Mouse (Mus musculus) R1 (cell line): ENCODE data around the gene Stk16.

Source experiments
- DNase-seq: peaks from one replicate; pipeline ENCODE4 v3.0.0-alpha.2; 2018; ENCODE audit warnings: low read depth, low spot score

The Stk16 gene

GRCm38 (mm10) chr1:75210136-75211087 lies at the start of gene Stk16, which contains the start of gene Glb1l:
Stk16 (plus strand) TSS chr1:75210838.
Glb1l (minus strand) TSS chr1:75210813.
- DNase-seq = peak; percentile 95

DNA sequence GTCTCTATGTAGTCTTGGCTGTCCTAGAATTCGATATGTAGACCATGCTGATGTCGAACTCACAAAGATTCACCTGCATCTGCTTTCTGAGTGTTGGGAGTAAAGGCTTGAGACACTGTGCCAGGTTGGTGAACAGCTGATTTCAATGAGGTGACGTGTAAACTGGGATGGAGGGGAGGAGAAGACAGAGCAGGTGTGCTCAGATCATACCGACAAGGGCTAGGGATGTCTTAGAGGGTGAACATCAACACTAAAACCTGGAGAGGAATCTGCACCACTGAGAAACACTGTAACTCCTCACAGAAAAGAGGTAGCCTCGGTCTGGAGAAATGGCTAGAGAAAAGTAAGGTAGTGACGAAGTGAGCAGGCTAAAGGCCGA lies 42.6 kb upstream of the Stk16 start:
- DNase-seq = no peak

GRCm38 (mm10) chr1:75168472-75169464 lies 41.9 kb upstream of the Stk16 start, which contains the start of gene Zfand2b:
Zfand2b (plus strand) TSS chr1:75168646.
- DNase-seq = peak; percentile 98

- DNase-seq = peak; percentile 69
Measured at GRCm38 (mm10) chr1:75179334-75180104, 31.1 kb upstream of the Stk16 start.

DNA sequence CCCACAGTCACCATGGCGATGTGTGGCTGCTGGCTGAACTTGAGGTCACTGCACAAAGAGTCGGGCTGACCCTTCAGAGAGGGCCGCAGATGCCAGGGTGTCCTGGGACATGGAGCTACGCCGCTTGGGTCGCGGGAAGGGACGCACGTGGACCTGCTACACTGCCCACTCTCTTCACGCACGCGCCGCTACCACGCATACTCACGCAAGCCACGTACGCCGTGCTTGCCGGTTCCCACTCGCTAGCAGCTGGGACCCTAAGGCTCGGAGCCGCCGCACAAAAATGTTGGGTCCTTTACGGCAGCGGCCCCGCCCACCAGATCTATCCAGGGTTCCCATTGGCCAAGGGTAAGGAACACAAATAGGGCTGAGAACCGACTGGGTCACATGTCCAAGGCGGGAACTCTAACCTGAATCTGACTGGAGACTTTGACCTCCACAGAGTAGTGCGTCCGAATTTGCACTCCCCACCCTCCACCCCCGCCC lies 30.5 kb upstream of the Stk16 start, which contains the start of gene Abcb6:
Gene Abcb6, minus strand, starts transcription at position 288 of the 486 bp plus-strand sequence.
- DNase-seq = peak; percentile 97

DNA sequence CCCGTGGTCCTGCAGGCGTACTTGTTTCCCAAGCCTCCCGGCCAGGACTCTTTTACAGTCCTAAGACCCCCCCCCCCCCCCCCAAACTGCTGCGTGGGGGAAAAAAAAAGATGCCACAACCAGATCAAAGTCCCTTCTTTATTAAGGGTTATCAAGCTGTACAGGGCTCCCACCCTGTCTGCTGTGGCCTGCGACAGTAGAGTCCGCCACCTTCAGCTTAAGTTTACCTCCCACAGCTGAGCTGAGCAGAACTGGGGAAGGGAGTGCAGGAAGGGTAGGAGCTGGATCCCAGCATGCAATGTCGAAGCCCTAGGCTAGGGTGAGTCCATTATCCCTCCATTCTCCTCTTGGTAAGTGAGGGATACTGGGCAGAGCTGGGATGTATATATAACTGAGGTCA lies 29.9 kb upstream of the Stk16 start:
- no peak for DNase-seq

- DNase-seq = no peak
Measured at GRCm38 (mm10) chr1:75181377-75181870, 29.2 kb upstream of the Stk16 start.

DNA sequence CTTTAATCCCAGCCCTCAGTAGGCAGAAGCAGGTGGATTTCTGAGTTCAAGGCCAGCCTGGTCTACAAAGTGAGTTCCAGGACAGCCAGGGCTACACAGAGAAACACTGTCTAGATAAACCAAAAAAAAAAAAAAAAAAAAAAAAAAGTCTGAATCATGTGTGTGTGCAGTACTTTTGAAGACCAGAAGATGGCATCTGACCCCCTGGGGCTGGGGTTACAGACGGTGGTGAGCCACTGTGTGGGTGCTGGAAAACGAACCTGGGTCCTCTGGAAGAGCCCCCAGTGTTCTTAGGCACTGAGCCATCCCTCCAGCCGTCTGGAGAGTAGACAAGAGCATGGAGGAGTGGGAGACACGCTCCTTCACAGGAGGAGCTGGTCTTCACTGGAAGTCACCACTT lies 28.5 kb upstream of the Stk16 start:
- peak; percentile 43 for DNase-seq

DNA sequence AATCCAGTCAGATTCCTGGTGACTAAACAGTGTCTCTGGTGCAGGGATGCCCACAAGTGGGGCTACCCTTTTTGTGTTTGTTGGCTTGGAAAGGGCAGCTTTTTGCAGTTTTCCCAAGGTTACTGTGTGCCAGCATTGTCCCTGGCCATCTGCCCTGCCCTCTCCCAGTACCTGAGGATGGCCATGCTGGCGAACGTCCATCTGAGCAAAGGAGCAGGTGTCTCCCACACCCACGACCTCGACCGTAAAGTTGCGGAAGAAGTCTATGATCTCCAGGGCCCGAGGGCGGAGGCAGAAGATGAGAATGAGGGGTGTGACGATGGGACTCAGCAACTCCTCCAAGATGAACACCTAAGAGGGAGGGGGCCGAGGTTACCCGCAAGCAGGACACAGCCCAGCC lies 25.1 kb upstream of the Stk16 start:
- no peak for DNase-seq

GRCm38 (mm10) chr1:75187126-75187525 lies 23.5 kb upstream of the Stk16 start:
- no peak for DNase-seq

DNA sequence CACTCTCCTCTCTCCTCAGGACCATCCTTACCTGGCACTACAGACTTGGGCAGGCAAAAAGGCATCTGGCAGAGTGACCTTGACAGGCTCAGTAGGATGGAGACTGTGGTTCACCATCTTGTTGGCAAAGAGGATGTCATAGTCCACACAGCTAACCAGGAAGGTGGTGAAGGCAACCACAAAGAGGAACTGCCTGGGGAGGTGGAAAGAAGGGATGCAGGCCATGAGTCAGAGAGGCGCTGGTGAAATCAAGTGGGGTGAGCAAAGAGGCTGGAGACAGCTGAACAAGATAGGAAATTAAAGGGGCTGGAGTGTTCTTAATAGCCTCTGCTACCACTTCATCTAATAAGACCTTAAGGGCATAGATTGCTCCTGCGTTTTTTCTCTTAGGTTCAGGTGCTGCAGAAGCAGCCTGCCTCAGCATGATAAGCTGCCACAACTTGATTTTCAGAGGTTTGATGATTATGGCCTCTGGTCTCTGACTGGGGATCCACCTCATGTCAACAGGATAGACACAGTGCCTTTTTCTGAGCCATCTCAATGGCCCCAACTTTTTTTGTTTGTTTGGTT lies 22.6 kb upstream of the Stk16 start:
- DNase-seq = no peak

DNA sequence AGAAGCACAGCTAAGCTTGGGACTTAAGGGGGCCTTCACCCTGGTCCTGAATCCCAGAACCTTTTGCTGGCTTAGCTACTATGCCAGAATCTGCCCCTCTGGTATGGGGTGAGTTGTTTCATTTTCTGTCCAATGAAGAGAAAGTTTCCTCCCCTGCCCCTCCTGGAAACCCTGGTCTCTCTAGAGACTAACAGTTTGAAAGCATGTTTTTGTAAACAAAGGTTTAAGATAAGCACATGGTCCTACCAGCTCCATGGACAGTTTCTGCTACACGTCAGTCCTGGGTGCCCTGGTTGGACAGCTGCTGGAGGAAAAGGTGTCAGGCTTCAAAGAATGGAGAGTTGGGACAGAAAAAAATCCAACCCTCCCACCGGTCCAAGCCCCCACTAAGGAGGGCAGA lies 20.1 kb upstream of the Stk16 start:
- DNase-seq = no peak

- no peak for DNase-seq
Measured at GRCm38 (mm10) chr1:75191258-75191621, 19.4 kb upstream of the Stk16 start.

DNA sequence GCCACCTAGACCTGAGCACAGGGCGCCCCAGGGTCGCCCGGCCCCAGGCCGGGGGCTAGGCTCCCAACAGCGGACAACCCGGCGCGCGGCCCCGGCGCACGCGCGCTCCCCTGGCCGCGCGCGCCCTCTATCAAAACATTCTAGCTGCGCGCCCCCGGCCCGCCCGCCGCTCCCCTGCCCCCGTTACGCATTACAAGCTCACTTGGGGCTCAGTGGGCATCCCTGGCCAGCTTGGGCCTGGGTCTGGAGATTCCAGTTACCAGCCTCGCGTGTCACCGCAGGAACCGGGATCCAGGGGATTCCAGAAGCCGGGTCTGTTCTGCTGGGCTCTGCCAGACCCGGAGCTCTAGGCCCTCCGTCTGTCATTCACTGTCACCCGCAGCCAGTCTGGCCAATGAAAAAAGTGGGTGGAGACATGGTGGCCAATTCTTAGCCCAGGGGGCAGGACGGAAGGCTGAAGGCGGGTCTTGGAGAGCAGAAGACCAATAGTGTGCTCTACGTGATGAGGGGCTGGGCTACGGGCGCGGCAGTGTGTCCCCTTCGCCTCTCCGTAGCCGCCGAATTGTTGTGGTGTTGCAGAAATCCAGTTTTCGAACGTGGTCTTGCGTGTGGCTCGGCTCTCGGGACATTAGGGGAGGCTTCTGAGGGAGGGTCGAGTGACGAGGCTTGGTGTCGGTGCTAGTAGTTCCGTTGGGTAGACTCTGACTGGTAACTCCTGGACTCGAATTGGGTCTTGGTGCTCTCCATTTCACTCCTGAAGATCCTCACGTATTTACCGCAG lies 18.8 kb upstream of the Stk16 start, which contains the start of the genes Ankzf1 and Atg9a:
Gene Ankzf1, plus strand, starts transcription at position 530 of the 781 bp plus-strand sequence.
Gene Atg9a, minus strand, starts transcription at position 575 of the 781 bp plus-strand sequence.
- DNase-seq = peak; percentile 99

GRCm38 (mm10) chr1:75192452-75192851 lies 18.2 kb upstream of the Stk16 start:
- DNase-seq = no peak

GRCm38 (mm10) chr1:75201236-75201635 lies 9.4 kb upstream of the Stk16 start:
- DNase-seq = no peak

- peak; percentile 82 for DNase-seq
Measured at GRCm38 (mm10) chr1:75208967-75209678, 1.5 kb upstream of the Stk16 start.

DNA sequence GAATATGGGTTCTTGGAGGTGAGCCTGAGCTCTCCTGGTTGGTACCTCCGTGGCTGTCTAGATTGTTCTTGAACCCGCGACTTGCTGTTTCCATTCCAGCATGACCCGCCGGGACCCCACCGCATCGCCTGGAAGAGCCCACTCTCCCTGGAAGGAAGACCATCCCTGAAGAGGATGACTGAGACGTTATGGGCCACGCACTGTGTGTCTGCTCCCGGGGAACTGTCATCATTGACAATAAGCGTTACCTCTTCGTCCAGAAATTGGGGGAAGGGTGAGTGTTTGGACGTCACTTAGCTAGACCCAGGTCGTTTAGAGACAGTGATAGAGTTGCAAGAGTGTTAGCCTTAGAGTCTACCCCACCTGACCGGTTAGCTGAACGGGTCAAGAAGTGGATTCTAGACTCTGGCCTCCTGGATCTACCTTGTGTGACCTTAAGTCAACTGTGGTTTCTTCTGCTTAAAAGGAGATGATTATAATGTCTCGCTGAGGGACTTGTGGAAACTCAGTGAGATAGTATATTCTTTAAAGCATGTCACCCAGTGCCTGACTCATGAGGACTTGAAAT lies 587 bp downstream of the Stk16 start:
- no peak for DNase-seq
